Mouse (Mus musculus) monocyte, adult 5-6 weeks (primary cell): ENCODE measurements around the gene Zeb2. TPM values are rescaled to one million over a fixed set of nuclear protein-coding genes. Genes with fewer than 3 reads are reported as not detected.

Source experiments
- ATAC-seq: fragments of 153-309, 156-312 bp; replicated peaks from 2 replicates; pipeline ENCODE4 v1.8.0; 2017; ENCODE audit warnings: mild to moderate bottlenecking; ENCODE audit not compliant: low TSS enrichment, insufficient number of reproducible peaks, severe bottlenecking, poor library complexity, low FRiP score
- total RNA-seq: library from RNA; stranded (forward); fragments of 200-1000, 200-491, 200-594 nt; gene quantifications from 3 replicates; pipeline ENCODE4 v1.2.3, GENCODE M21; 2017

Gene Zeb2
- total RNA-seq, result 284 to 428 TPM (median 338 TPM) in 3 replicates

GRCm38 (mm10) chr2:45117087-45117561, at the start of gene Zeb2:
Gene Zeb2, minus strand, starts transcription at chr2:45117395.
- 0 out of 2 replicates have a peak, but pooled peaks have one; percentile 8 for ATAC-seq

DNA sequence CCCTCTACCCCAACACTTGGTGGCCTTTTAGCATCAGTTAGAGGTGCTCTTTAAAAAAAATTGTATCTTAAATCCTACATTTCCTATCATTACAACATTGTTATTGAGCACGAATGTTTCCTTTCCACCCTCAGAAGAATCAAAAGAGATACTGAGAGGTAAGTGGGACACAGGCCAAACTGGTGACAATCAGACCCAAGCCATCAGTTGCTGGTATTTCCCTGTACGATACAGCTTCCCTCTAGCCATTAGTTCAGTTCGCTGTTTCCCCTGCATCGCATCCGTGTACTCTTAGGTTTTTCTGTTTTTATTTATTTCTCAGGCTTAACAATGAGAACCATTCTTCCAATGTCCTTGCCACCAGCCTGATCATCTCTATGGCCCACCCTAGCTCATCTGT, 41.6 kb upstream of the Zeb2 start:
- ATAC-seq, result no peak

DNA sequence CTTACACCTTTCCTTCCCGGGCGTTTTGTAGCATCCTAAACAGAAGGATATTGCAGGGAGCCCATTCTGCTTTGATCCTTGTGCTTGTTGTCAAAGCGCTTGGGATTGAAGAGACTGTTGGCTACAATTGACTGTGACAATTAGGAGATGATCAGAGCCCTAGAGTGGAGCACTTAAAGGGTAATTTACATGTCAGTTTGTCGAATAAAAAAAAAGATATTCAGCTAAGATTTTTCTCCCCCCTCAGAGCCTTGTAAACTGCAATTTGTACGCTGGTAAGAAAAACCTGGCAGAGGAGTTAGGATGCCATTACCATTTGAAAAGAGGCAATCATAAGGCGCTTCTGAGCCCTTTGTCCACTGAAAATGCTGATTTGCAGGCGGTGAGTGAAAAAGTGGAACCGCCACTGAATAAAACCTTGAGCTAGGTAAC, 41.2 kb upstream of the Zeb2 start:
- no peak for ATAC-seq

GRCm38 (mm10) chr2:45153315-45153714, 36.1 kb upstream of the Zeb2 start:
- ATAC-seq, result no peak

GRCm38 (mm10) chr2:45143162-45143561, 26.0 kb upstream of the Zeb2 start:
- no peak; the same call in 1 of the 2 replicates for ATAC-seq

DNA sequence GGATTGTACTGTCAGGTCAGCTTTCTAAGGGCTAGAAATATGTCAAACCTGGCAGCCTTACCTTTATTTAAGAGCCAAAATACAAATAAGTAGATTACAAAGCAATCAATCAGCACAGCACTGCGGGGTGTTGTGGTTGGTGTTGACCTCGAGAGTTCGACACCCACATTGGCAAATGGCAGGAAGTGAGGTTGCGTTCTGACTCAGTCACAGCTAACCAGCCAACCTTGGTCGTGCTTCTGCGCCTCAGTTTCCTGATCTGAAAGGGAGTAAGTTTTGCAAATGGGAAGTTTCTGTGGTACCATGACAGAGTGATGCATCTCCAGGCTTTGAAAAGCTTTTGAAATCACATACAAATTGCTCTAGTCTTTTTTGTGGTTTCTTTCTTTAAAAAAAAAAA, 21.7 kb upstream of the Zeb2 start:
- ATAC-seq, result no peak

GRCm38 (mm10) chr2:45136783-45137182, 19.6 kb upstream of the Zeb2 start:
- ATAC-seq, result no peak

GRCm38 (mm10) chr2:45133225-45133624, 16.0 kb upstream of the Zeb2 start:
- ATAC-seq, result no peak

DNA sequence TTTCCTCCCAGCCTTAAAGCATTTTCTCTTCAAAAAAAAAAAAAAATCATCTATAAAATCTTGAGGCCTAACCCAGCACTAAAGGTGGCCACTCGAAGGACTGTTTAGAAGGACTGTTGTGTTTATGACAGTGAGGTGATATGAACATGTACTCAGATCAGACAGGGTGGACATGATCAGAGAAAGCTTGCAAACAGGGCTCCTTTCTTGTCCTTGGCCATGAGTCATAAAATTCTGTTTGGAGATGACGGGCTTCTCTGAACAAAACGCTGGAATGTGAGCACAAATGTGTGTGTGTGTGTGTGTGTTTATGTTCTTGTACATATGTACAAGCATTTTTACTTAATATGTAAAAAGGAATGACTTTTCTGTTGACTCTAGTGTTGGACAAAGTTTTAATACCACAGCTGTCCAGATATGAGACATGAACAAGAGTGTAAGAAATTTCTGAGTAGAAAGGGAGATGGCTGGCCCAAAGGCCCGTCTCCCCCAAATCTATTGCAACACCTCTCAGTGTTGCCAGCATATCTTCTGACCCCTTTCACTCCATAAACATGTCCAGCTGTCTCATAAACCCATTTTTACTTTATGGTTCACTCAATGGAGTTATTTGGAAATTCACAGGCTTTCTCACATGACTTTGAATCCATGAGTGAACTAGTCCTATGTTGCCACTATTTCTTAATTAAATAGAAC, 13.4 kb upstream of the Zeb2 start:
- ATAC-seq, result no peak

DNA sequence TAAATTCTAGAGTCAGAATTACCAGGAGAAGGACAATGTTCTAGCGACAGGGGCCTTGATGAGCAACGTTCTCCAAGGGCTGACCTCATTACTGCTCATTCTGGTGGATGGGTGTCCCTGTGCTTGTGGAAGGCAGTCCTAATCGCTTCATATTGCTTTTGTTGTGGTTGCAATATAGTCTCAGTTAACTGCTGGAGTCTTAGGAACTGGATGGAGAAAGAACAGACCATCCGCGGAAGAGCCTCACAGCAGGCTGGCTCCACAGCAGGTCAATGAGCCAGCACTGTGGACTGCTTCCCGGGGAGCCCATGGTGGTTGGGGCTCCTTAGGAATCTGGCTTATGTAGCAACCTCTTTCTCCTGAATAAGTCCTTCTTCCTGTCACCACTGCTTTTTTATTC, 12.4 kb upstream of the Zeb2 start:
- ATAC-seq, result no peak

GRCm38 (mm10) chr2:45128696-45129095, 11.5 kb upstream of the Zeb2 start:
- no peak for ATAC-seq

DNA sequence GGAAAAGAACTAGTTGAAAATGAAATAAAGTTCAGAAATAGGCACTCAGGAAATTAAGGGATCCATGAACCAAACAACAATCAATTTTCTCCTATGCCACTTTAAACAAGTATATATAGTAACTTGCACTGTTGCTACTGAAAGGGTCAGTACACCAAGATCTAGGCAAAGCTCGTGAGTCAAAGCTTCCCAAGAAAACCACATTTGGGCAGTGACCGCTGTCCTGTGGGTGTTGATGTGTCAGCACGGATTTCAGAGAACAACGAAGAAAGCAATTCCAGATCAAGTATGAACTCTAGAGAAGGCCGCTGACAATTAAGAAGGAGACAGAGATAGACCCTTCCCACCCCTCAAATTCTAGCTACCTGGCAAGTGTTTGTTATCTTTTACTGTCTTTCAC, 9.2 kb upstream of the Zeb2 start:
- ATAC-seq, result no peak

DNA sequence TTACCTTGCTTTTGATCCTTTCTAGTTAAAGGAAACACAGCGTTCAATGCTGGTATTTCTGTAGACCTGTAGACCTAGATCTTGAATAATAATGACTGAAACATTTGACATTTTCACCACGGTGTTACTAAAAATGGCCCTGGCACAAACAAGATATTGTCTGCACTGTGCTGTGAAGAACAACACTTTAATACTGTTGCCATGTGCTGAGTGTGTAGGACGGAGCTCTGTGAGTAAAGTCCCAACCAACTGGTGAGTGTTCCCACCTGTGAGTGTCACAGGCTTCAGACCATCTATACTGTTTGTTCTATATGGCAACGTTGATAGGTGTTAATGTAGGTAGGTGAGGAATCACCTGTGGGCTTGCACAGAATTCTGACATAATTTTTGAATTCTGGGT, 8.0 kb upstream of the Zeb2 start:
- no peak for ATAC-seq

GRCm38 (mm10) chr2:45123490-45123889, 6.3 kb upstream of the Zeb2 start:
- no peak for ATAC-seq

GRCm38 (mm10) chr2:45118121-45118520, 926 bp upstream of the Zeb2 start:
- no peak for ATAC-seq

DNA sequence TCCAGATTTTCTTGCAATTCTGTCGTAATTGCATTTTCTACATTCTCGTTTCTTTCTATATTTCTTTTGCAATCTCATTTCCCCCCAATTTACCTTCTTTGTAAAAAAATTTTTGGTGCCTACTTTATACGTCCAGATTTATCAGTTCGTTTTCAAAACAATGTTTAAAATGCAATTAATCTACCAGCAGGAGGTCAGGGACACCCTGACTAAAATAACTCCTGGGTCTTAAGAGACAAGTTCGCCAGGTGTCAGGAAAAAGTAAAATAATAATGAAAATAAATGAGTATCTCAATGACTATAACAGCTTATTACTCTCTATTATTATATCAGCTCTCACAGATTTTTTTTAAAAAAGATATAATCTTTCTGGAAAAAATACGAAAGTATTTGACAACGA, 397 bp upstream of the Zeb2 start:
- ATAC-seq, result no peak

GRCm38 (mm10) chr2:45116531-45117024, 617 bp downstream of the Zeb2 start:
- ATAC-seq, result no peak

DNA sequence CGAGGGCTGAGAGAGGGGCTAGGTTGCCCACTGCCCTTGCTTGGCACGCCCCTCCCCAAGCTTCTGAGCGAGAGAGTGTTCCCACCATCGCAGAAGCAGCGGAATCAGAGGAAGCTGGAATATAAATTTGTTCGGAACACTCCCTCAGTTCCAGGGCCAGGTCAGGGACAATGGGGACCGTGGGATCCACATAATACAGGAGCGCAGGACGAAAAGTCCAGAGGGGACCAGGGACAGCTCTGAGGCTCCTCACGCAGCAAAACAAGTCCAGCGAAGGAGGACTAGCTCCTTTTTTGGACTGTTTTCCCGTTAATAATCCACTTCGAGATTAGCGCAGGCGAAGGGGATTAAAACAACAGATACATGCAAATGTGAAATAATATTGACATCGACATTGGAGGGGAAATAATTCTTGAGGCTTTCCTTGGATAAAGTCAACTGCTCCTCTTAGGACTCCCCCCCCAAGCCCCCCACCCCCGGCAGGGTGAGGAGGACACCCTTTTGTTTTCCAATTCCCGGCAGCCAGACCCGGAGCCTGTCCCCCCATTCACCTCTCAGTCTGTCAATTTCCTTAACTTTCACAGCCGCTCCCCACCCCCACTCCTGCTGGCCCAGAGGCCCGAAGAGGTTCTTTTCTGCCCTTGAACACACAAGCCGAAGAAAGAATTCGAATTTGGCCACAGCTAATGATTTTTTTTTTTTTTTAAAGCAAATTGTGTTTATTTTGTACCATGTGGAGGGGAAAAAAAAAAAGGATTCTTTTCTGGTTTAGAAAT, 1.3 kb downstream of the Zeb2 start:
- no peak for ATAC-seq

DNA sequence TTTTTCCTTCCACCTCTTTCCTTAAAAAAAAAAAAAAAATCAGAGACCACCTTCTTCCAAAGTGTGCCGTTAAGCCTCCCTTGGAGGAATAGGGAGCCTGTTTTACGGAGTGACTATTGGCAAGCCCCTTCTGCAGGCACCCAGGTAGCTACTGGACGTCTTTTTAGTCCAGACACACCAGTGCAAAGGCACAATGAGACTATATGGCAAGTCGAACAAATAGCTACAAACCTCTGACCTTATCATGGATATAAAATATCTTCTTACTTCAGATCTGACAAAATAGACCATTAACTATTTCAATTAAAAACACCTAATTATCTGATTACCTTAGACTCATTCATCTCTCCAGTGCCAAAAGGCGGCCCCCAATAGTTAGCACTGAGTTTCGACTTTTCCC, 2.0 kb downstream of the Zeb2 start:
- no peak for ATAC-seq

DNA sequence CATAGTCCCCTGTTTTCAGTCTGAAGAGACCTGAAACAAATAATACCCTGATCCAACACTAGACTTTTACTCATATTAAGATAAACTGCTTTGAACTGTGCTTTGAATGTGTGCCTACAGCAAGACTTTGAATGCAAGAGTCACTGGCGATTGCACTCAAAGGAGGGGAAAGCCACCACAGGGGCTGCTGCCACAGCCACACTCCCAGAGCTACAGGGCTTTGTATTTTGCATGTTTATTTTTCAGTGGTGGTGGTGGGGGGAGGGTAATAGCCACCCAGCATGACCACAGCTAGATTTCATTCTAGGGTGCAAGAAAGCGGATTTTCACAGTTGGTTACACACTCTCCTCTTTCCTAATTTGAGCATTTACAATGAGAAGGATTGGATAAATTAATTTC, 2.6 kb downstream of the Zeb2 start:
- ATAC-seq, result peak; percentile 10; the same call in 1 of the 2 replicates
